Mouse (Mus musculus) layer of hippocampus, postnatal 25 days (tissue): ENCODE measurements around the gene Esrrg. TPM values are rescaled to one million over a fixed set of nuclear protein-coding genes. Genes with fewer than 3 reads are reported as not detected.

Source experiments
- DNase-seq, 2 experiments: peaks; one replicate each; pipeline ENCODE4 v3.0.0; 2022; ENCODE audit warnings: mixed read lengths in 2 of 2, low spot score in 1 of 2; ENCODE audit errors: extremely low spot score in 1 of 2
- total RNA-seq, 2 experiments: library from RNA; stranded (reverse); gene quantifications; 2 replicates each; pipeline ENCODE4 v1.2.3; 2021

Esrrg gene
- 10 to 100 TPM; 12.0 to 12.6 TPM for total RNA-seq

GRCm38 (mm10) chr1:187608261-187608921 is at the start of gene Esrrg:
TSS of gene Esrrg (plus strand) at chr1:187608791.
- no peak for DNase-seq

GRCm38 (mm10) chr1:187583982-187584381 is 24.6 kb upstream of the Esrrg start:
- no peak for DNase-seq

DNA sequence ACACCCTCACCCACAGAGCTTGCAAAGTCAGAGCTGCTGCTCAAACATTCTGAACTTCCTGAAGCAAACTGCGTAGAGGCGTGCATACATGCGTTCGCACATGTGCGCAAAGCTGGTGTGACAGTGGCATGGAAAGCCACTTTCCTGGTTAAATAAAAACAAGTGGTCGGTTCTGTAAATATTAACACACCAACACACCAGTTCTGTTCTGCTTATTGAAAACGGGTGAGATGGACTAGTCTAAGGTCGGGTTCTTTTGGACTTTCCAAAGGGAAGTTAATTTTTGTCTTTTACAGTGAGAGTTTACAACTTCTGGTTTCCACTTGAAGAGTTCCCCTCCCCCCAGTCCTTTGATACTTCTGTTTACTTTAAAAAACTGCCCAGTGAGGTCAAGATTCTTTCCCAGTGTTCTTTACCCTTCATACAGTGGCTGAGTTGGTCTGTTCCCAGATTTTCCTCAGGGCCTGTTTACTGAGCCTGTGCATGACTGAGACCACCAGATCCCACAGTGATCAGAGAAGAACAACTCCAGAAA is 22.0 kb upstream of the Esrrg start:
- no peak for DNase-seq

DNA sequence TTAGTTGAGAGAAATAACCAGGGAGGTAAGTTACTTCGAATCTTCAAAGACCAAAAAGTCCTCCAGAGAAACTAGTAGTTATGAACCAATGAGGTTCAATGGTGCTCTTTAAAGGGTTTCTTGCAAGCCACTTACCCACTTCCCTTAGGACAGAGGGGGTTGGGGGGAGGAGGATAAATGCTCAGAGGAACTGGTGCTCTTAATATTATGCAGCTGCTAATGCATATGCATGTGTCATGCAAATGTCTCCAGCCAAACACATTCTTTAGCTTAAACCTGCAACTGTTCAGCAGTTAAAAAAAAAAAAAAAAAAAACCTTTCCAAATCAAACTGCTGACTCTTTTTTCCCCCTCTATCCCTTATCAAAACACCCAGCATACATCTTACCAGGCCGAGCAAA is 5.6 kb upstream of the Esrrg start:
- DNase-seq: no peak

DNA sequence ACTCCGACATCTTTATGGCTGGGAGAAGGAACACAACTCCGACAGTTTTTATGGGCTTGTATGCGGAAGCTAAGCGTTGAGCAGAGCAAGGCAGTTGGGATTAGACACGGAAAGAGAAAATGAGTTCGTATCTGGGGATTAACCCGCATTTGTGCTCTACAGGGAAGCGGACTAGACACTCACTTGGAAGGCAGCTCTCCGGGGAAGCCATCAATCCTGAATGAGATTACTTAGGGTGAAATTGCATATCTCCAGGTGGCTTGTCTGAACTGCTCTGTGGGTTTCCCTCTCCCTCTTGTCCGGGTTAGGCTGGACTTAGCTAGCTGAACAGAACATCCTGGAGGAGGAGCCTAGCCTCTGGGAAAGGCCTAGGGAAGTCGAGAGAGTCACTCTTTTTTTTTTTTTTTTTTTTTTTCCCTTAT is 4.5 kb upstream of the Esrrg start:
- no peak for DNase-seq

DNA sequence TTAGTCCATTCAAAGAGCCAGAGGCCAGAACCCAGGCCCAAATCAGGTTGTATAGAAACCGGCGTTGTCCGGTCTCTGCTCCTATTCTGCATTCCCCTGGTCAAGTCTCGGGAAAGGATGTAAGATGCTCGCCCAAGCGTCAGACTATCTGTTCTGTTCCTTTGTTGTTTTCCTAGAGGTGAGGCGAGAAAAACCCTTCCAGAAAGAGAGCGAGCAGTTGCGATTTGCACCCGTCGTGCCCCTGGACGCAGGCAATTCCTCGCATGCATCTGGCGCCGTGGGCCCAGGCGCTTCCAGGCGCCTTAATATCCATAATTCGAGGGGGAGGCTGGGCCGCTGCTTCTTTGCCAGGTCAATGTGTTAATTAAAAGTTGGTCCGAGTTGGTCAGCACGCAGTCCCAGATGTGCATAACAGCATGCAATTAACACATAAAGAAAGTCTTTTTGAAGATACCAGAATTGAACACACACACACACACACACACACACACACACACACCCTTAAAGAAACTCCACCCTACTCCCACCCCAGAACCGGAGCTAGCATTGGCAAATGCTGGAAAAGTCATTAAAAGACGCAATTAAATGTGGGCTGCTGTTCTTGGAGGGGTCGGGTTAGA is 3.8 kb upstream of the Esrrg start:
- DNase-seq: no peak

DNA sequence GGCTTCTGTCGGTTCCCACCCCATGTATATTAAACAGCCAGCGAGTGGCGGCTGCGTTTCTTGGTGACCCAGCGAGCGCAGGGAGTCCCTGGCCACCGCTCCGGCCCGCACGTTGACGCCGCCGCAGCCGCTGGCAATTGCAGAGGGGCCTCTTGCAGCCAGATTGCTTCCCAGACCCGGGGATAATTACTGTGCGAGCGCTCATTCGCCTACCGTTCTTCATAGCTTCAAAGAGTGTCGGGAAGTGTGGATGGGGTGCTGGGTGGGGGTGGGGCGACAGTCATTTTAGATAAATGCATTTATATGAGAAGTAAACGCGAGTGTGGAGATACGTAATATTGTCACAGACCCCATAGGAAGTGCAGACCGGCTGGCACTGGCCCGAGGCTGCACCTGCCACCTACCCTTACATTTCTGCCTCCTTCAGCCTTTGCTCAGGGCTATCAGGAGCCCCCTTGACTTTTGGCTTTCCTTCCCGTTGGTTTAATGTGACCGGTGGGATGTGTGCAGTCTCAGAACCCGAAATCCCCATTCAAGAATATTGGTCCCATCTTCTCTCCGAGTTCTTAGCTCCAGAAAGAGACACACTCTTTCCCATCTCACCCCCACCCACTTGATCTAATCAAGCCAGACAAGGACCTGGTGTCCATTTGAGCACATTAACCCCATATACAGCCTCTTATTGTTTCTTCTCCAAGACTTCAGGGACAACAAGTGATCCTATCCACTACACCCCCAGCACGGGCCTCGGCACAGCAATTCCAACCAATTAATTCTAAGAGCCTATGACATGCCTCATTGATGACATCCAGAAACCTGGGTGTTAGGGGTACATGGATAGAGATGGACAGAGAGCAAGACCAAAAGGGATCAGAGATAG is 3.0 kb upstream of the Esrrg start:
- no peak for DNase-seq

- no peak for DNase-seq
Measured at GRCm38 (mm10) chr1:187606271-187607040, 2.1 kb upstream of the Esrrg start.

- no peak for DNase-seq
Measured at GRCm38 (mm10) chr1:187607065-187608047, 1.2 kb upstream of the Esrrg start.

GRCm38 (mm10) chr1:187609021-187609852 is 646 bp downstream of the Esrrg start:
- DNase-seq: no peak

GRCm38 (mm10) chr1:187609853-187610230 is 1.3 kb downstream of the Esrrg start:
- DNase-seq: no peak

DNA sequence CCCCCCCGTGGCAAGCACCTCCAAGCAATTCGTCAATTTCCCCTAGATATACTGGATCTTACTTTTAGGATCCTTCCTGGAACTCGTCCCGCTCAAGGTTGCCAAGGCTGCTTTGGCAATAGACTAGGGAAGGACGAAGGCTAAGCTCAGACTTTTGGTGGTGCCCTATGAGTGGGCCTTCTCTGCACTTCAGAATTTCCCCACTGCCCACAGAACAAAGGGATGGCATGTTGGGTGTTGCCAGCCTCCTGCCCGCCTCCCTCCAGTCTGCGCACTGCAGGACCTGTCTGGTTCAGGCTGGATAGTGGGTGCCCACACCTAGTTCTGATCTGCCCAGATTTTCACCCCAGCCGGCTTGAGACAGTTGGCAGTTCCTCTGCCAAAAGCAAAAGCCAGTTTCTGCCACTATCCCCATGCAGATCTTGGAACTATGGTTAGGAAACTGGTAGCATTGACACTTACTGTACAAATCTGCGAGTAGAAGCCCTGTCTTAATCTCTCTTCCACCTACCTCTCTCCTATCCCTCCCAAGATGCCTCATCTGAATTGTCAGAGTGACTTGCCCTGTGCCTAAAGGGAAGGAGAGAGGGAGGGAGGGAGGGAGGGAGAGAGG is 1.9 kb downstream of the Esrrg start:
- DNase-seq: no peak

DNA sequence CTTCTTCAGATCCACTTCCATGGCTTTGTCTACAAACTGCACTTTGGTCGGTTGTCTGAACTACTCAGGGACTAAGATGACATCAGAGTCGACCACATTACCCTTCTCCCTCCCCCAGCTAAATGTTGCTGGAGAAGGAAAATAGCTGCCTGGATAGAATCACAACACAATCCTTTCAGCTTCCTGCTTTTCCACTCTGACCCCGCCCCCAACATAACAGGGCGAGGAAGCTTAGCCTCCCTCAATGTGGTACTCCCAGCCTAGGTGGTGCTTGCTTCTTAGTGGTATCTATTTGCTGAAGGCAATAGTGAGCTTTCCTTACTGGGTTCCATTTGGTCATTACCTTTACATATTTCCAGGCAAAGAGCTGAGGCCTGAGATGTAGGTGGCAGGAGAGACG is 3.3 kb downstream of the Esrrg start:
- no peak for DNase-seq

GRCm38 (mm10) chr1:187613277-187613676 is 4.7 kb downstream of the Esrrg start:
- no peak for DNase-seq

DNA sequence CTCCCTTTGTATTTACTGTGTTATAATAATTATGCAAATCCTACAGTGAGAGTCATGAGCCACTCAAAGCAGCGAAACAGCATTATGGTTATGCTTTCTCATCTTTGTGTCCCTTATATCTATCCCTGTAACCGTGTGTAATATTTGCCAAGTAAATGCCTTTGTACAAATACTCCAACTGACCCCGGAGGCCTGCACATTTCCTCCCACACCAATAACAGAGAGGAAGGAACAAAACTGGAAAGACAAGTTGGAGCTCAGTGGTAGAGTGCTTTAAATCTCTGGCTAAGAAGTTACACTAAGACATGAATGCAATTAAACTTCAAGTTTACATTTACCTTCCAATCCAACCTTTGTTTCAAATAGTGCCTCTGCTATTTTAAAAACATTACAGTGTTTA is 15.4 kb downstream of the Esrrg start:
- no peak for DNase-seq

DNA sequence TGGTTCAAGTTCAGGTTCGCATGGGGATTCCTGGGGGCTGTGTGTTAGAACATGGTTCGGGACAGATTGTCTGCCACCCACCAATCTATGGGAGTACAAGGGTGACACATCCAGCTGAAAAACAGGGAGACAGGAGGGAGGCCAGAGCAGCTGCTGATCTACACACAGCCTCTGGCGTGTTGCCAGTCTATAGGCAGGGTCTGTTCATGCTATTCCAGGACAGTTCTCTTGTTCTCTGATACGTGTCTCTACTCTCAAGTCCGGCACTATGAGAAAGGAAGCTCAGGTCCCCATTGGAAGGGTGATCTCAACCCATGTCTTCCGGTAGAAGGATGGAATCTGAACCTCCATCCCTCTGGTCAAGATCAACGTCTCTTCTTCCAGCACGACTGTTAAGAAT is 21.8 kb downstream of the Esrrg start:
- no peak for DNase-seq

DNA sequence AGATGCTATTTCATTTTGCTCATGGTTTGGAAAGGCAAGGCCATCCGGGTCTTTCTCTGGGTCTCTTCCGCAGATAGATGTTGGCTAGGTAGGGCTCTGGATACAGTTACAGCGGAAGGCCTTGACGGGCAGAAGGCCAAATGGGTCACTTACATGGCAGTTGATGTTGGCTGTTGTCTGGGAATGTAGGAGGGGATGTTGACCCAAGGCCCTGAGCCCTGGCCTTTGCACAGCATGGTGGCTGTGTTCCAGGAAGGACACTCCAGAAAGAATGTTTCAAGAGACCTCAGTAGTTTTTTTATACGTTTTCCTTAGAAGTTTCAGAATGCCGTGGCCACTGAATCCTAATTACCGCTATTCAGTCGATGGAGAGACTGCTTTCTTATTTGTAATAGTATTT is 22.9 kb downstream of the Esrrg start:
- DNase-seq: no peak

DNA sequence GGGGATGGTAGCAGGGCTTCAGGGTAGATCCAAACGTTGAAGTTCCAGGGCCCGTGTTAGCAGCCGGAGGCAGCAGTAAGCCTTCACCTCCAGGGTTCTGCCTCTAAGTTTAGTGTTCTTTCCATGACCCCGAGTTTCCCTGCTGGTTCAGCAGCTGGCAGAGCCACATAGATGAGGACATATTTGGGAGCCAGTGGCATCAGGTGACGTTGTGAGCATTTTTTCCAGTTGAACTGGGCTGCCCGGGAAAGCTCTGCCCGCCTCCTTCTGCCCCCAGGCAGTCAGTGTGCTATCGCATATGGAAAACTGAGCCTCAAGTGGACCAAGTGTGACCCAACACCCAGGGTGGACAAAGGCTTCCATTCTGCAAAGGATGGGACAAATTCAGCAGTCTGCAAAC is 36.7 kb downstream of the Esrrg start:
- no peak for DNase-seq
